Comparison of ENCODE assay signal across 28 mouse cellular contexts in genomic region chr4:88875435-88876095, GRCm38 (mm10). TPM values are rescaled to one million over a fixed set of nuclear protein-coding genes. Genes with fewer than 3 reads are reported as not detected.
DNase-seq lines count a peak whose midpoint lies in the region; ATAC-seq lines count a peak whose summit lies in the region.
"Had no signal": no experiment of that assay in that cellular context is flagged by ENCODE, and none has a peak within 500 bp of the region (broad histone marks: within the 10 kb centered on the region; RNA-seq: fewer than 3 reads in every experiment).

No protein-coding gene starts in this region.

- H3K27me3 ChIP-seq in midbrain, embryonic 16.5 days (ENCODE audit: control insufficient read depth, insufficient read depth, low read depth, low read length): no peaks in the 10 kb centered on the region; the same call in 1 of the 2 replicates
- H3K27me3 ChIP-seq in forebrain, embryonic 11.5 days (ENCODE audit: control insufficient read depth, insufficient read depth, low read length): no peaks in the 10 kb centered on the region
- H3K27me3 ChIP-seq: embryonic facial prominence, embryonic 13.5 days; lung, embryonic 15.5 days had no signal

- ATAC-seq in megakaryocyte, adult 5-6 weeks (ENCODE audit: poor library complexity, severe bottlenecking): peak; percentile 19; the same call in 1 of the 2 replicates
- no peak for ATAC-seq in midbrain, embryonic 16.5 days
- ATAC-seq in forebrain, embryonic 11.5 days (replicated peaks; ENCODE audit: low FRiP score): no peak

- H3K9me3 ChIP-seq in midbrain, embryonic 16.5 days (replicated peaks; ENCODE audit: control insufficient read depth, low read length, poor library complexity, severe bottlenecking): no peaks in the 10 kb centered on the region
- no peaks in the 10 kb centered on the region for H3K9me3 ChIP-seq in forebrain, embryonic 11.5 days (ENCODE audit: control insufficient read depth, low read length)
- H3K9me3 ChIP-seq: embryonic facial prominence, embryonic 13.5 days; forebrain, embryonic 12.5 days; limb, embryonic 12.5 days; lung, embryonic 15.5 days had no signal

- peak; percentile 37 for DNase-seq in CD4-positive, CD25-positive, alpha-beta regulatory T cell, adult 2 months (ENCODE audit: low read depth, low spot score)
- DNase-seq in c-Kit-positive CD71-positive TER-119-negative erythroid progenitor cells, embryonic 14.5 days (ENCODE audit: low read depth): peak; percentile 59
- peak; percentile 56 for DNase-seq in liver
- no peak for DNase-seq in forebrain, embryonic 11.5 days (ENCODE audit: low spot score)
- DNase-seq in ovary, adult 18-20 months (ENCODE audit: low spot score): no peak
- DNase-seq: adrenal gland, postnatal 10 days; cerebellum, adult 18-20 months; gastrocnemius, postnatal 36 days; kidney, adult 18-20 months; kidney, postnatal 10 days; right cerebral cortex, postnatal 14 days; thymus, postnatal 4 days had no signal

- no peak overlapping the region for H3K9ac ChIP-seq in midbrain, embryonic 16.5 days (ENCODE audit: low read depth, low read length)
- H3K9ac ChIP-seq in forebrain, embryonic 11.5 days (ENCODE audit: low read length): no peak overlapping the region
- H3K9ac ChIP-seq: embryonic facial prominence, embryonic 13.5 days; forebrain, embryonic 12.5 days; limb, embryonic 12.5 days; lung, embryonic 15.5 days had no signal

- H3K27ac ChIP-seq in midbrain, embryonic 16.5 days (ENCODE audit: low read length): no peak overlapping the region
- no peak overlapping the region for H3K27ac ChIP-seq in forebrain, embryonic 11.5 days (ENCODE audit: low read depth, low read length)
- H3K27ac ChIP-seq: embryonic facial prominence, embryonic 13.5 days; forebrain, embryonic 12.5 days; left cerebral cortex, adult 2 months; limb, embryonic 12.5 days; lung, embryonic 15.5 days; macrophage had no signal

- no peaks in the 10 kb centered on the region for H3K36me3 ChIP-seq in midbrain, embryonic 16.5 days (ENCODE audit: control insufficient read depth, insufficient read depth, low read length)
- H3K36me3 ChIP-seq in forebrain, embryonic 11.5 days (ENCODE audit: control insufficient read depth, insufficient read depth, low read length): no peaks in the 10 kb centered on the region
- H3K36me3 ChIP-seq: embryonic facial prominence, embryonic 13.5 days; forebrain, embryonic 12.5 days; limb, embryonic 12.5 days; lung, embryonic 15.5 days had no signal

- H3K4me2 ChIP-seq in midbrain, embryonic 16.5 days (ENCODE audit: low read length): no peak overlapping the region
- no peak overlapping the region for H3K4me2 ChIP-seq in forebrain, embryonic 11.5 days (ENCODE audit: low read depth, low read length, severe bottlenecking)
- H3K4me2 ChIP-seq: embryonic facial prominence, embryonic 13.5 days; forebrain, embryonic 12.5 days; limb, embryonic 12.5 days; lung, embryonic 15.5 days had no signal

- 77% methylated on average over 4 of the region's 4 CpGs for WGBS in midbrain, embryonic 16.5 days
- WGBS in forebrain, embryonic 11.5 days: 77% methylated on average over 4 of the region's 4 CpGs

- H3K4me3 ChIP-seq in midbrain, embryonic 16.5 days (ENCODE audit: low read depth, low read length): no peak overlapping the region
- no peak overlapping the region for H3K4me3 ChIP-seq in forebrain, embryonic 11.5 days (ENCODE audit: low read depth, low read length)
- H3K4me3 ChIP-seq: embryonic facial prominence, embryonic 13.5 days; forebrain, embryonic 12.5 days; left cerebral cortex, adult 2 months; limb, embryonic 12.5 days; lung, embryonic 15.5 days had no signal

- no peaks in the 10 kb centered on the region for H3K4me1 ChIP-seq in midbrain, embryonic 16.5 days (ENCODE audit: control insufficient read depth, insufficient read depth, low read length)
- H3K4me1 ChIP-seq in forebrain, embryonic 11.5 days (replicated peaks; ENCODE audit: control insufficient read depth, insufficient read depth, low read length): no peaks in the 10 kb centered on the region
- H3K4me1 ChIP-seq: embryonic facial prominence, embryonic 13.5 days; forebrain, embryonic 12.5 days; limb, embryonic 12.5 days; lung, embryonic 15.5 days had no signal

RNA-seq across cellular contexts. Expression of gene Ifne, which starts 4.4 kb away (rescaled TPM):
- total RNA-seq in megakaryocyte, adult 5-6 weeks (2015): not detected in 2 replicates
- not detected in 2 replicates for total RNA-seq in megakaryocyte, adult 5-6 weeks (2017)
- not detected in 2 replicates for polyA plus RNA-seq in midbrain, embryonic 16.5 days (2015; fragmentation: Nextera tagmentation; extraction: Ambion mirVana)
- polyA plus RNA-seq in forebrain, embryonic 11.5 days (2014; fragmentation: Nextera tagmentation; extraction: Ambion mirVana): not detected in 2 replicates
- total RNA-seq: adrenal gland, postnatal 10 days; ES-E14; gastrocnemius, postnatal 36 days; left cerebral cortex, adult 2 months; midbrain, postnatal 0 days had no signal
- polyA plus RNA-seq: brain, embryonic 14.5 days; cortical plate, adult 2 months; embryonic facial prominence, embryonic 13.5 days; forebrain, embryonic 12.5 days; heart, postnatal 0 days; hindbrain, embryonic 11.5 days; limb, embryonic 12.5 days; lung, embryonic 15.5 days; macrophage; midbrain, postnatal 0 days; neural tube, embryonic 11.5 days; testis, adult 2 months had no signal

RNA-seq across cellular contexts. Expression of gene Ifna1, which starts 25.7 kb away (rescaled TPM):
- total RNA-seq in megakaryocyte, adult 5-6 weeks (2015): not detected in 2 replicates
- total RNA-seq in megakaryocyte, adult 5-6 weeks (2017): not detected in 2 replicates
- not detected in 2 replicates for polyA plus RNA-seq in midbrain, embryonic 16.5 days (2015; fragmentation: Nextera tagmentation; extraction: Ambion mirVana)
- polyA plus RNA-seq in forebrain, embryonic 11.5 days (2014; fragmentation: Nextera tagmentation; extraction: Ambion mirVana): not detected in 2 replicates
- total RNA-seq: adrenal gland, postnatal 10 days; ES-E14; gastrocnemius, postnatal 36 days; left cerebral cortex, adult 2 months; midbrain, postnatal 0 days had no signal
- polyA plus RNA-seq: brain, embryonic 14.5 days; cortical plate, adult 2 months; embryonic facial prominence, embryonic 13.5 days; forebrain, embryonic 12.5 days; heart, postnatal 0 days; hindbrain, embryonic 11.5 days; limb, embryonic 12.5 days; lung, embryonic 15.5 days; macrophage; midbrain, postnatal 0 days; neural tube, embryonic 11.5 days; testis, adult 2 months had no signal

RNA-seq across cellular contexts. Expression of gene Ifna4, which starts 33.9 kb away (rescaled TPM):
- not detected in 2 replicates for total RNA-seq in megakaryocyte, adult 5-6 weeks (2015)
- not detected in 2 replicates for total RNA-seq in megakaryocyte, adult 5-6 weeks (2017)
- polyA plus RNA-seq in midbrain, embryonic 16.5 days (2015; fragmentation: Nextera tagmentation; extraction: Ambion mirVana): not detected in 2 replicates
- not detected in 2 replicates for polyA plus RNA-seq in forebrain, embryonic 11.5 days (2014; fragmentation: Nextera tagmentation; extraction: Ambion mirVana)
- total RNA-seq: adrenal gland, postnatal 10 days; ES-E14; gastrocnemius, postnatal 36 days; left cerebral cortex, adult 2 months; midbrain, postnatal 0 days had no signal
- polyA plus RNA-seq: brain, embryonic 14.5 days; cortical plate, adult 2 months; embryonic facial prominence, embryonic 13.5 days; forebrain, embryonic 12.5 days; heart, postnatal 0 days; hindbrain, embryonic 11.5 days; limb, embryonic 12.5 days; lung, embryonic 15.5 days; macrophage; midbrain, postnatal 0 days; neural tube, embryonic 11.5 days; testis, adult 2 months had no signal

RNA-seq across cellular contexts. Expression of gene Ifna5, which starts 40.2 kb away (rescaled TPM):
- not detected in 2 replicates for total RNA-seq in megakaryocyte, adult 5-6 weeks (2015)
- not detected in 2 replicates for total RNA-seq in megakaryocyte, adult 5-6 weeks (2017)
- polyA plus RNA-seq in midbrain, embryonic 16.5 days (2015; fragmentation: Nextera tagmentation; extraction: Ambion mirVana): not detected in 2 replicates
- polyA plus RNA-seq in forebrain, embryonic 11.5 days (2014; fragmentation: Nextera tagmentation; extraction: Ambion mirVana): not detected in 2 replicates
- total RNA-seq: adrenal gland, postnatal 10 days; ES-E14; gastrocnemius, postnatal 36 days; left cerebral cortex, adult 2 months; midbrain, postnatal 0 days had no signal
- polyA plus RNA-seq: brain, embryonic 14.5 days; cortical plate, adult 2 months; embryonic facial prominence, embryonic 13.5 days; forebrain, embryonic 12.5 days; heart, postnatal 0 days; hindbrain, embryonic 11.5 days; limb, embryonic 12.5 days; lung, embryonic 15.5 days; macrophage; midbrain, postnatal 0 days; neural tube, embryonic 11.5 days; testis, adult 2 months had no signal

RNA-seq across cellular contexts. Expression of gene Ifna6, which starts 48.3 kb away (rescaled TPM):
- not detected in 2 replicates for total RNA-seq in megakaryocyte, adult 5-6 weeks (2015)
- not detected in 2 replicates for total RNA-seq in megakaryocyte, adult 5-6 weeks (2017)
- not detected in 2 replicates for polyA plus RNA-seq in midbrain, embryonic 16.5 days (2015; fragmentation: Nextera tagmentation; extraction: Ambion mirVana)
- polyA plus RNA-seq in forebrain, embryonic 11.5 days (2014; fragmentation: Nextera tagmentation; extraction: Ambion mirVana): not detected in 2 replicates
- total RNA-seq: adrenal gland, postnatal 10 days; ES-E14; gastrocnemius, postnatal 36 days; left cerebral cortex, adult 2 months; midbrain, postnatal 0 days had no signal
- polyA plus RNA-seq: brain, embryonic 14.5 days; cortical plate, adult 2 months; embryonic facial prominence, embryonic 13.5 days; forebrain, embryonic 12.5 days; heart, postnatal 0 days; hindbrain, embryonic 11.5 days; limb, embryonic 12.5 days; lung, embryonic 15.5 days; macrophage; midbrain, postnatal 0 days; neural tube, embryonic 11.5 days; testis, adult 2 months had no signal

Comparison
In these comparisons a context has a peak if more than half of its experiments do, and no peak if none do; other contexts are left out.
1. DNase-seq: peak in CD4-positive, CD25-positive, alpha-beta regulatory T cell, adult 2 months (single experiment), c-Kit-positive CD71-positive TER-119-negative erythroid progenitor cells, embryonic 14.5 days (single experiment) and liver (single experiment); none in forebrain, embryonic 11.5 days (single experiment) and ovary, adult 18-20 months (single experiment).